Mouse (Mus musculus) right cerebral cortex, postnatal 14 days (tissue): ENCODE results near the gene Slc30a3.
"Not testable (repeated sequence)": the region's sequence is repeated elsewhere in the genome, so short reads cannot be mapped to it uniquely, and the experiment has no call there.

Experiments
- DNase-seq: peaks from one replicate; pipeline ENCODE4 v3.0.0; 2022

Slc30a3 gene

GRCm38 (mm10) chr5:31048763-31049641 is 59.0 kb downstream of the Slc30a3 start, which contains the start of gene Slc5a6:
Gene Slc5a6 (minus strand): TSS chr5:31048924.
- DNase-seq = no peak

DNA sequence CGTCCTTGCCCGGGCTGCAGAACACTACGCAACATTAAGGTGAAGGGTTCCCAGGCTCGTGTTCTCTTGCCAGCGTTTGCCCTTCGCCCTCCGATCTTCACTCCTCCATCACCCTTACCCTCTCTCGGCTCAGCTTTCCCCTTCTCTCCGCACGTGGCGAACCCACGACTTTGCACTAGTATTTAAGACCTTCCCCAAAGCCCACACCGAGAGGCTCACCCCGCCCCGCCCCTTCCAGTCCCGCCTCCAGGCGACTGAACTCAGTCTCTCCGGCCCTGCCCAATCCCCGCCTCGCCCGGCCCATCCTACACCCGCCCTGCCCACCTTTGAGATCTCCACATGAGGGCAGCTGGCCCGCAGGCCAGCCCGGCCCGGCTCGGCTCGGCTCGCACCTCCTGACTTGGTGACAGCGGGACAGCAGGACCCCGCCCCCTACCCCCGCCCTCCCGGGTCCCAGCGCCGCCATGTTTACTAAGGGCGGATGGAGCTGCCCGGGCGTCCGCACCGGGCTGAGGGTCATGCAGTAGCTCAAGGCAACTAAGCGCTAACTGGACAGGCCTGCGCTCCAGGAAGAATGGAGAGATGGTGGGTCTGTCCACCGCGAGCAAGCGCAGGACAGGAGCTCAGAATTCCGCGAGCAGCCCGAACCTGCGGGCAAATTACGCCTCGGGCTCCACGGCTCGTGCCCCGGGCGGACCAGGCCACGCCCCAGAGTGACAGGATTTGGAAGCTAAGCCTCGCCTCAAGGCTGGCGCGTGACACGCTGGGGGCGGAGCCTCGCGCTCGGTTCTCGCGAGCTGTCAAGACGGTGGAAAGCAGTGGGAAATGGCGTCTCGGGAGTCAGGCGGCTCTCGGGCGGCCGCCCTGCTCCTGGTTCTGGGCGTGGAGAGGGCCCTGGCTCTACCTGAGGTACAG is 59.9 kb downstream of the Slc30a3 start, which contains the start of gene Atraid:
Gene Atraid (plus strand): TSS at position 465 of the 915 bp plus-strand sequence.
- DNase-seq = peak; percentile 97

- no peak for DNase-seq
Measured at GRCm38 (mm10) chr5:31047074-31047473, 61.0 kb downstream of the Slc30a3 start.

- no peak for DNase-seq
Measured at GRCm38 (mm10) chr5:31046416-31046815, 61.6 kb downstream of the Slc30a3 start.

DNA sequence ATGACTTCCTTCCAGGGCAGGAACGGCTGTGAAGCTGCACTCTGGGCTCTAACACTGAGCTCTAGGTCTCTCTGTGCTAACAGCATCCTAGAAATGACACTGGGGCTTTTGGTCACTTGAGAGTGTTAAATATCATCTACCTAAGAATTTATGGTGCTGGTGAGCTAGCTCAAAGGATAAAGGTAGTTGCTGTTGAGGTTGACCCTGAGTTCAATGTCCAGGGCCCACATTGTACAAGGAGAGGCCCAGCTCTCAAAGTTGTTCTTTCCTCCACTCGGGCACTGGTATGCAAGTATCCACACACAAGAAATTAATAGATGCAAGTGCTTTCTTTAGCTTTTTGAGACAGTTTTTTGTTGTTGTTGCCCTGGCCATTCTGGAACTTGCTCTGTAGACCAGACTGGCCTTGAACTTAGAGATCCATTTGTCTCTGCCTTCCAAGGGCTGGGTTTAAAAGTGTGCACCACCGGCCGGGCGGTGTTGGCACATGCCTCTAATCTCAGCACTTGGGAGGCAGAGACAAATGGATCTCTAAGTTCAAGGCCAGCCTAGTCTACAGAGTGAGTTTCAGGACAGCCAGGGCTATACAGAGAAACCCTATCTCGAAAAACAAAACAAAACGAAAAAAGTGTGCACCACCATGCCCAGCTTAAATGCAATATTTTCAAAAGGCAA is 69.7 kb downstream of the Slc30a3 start:
- no peak for DNase-seq

- DNase-seq = not testable (repeated sequence)
Measured at GRCm38 (mm10) chr5:31036556-31036955, 71.5 kb downstream of the Slc30a3 start.
